Mouse (Mus musculus) ES-CJ7 (cell line): ENCODE data around the gene Morf4l1.
A peak's percentile ranks its signal among the peaks of the same experiment; 100 is the strongest.
"Not testable (repeated sequence)": the region's sequence is repeated elsewhere in the genome, so short reads cannot be mapped to it uniquely, and the experiment has no call there.

Source experiments
- DNase-seq: peaks from one replicate; pipeline ENCODE4 v3.0.0; 2011; ENCODE audit warnings: low read depth, low spot score

Gene Morf4l1

DNA sequence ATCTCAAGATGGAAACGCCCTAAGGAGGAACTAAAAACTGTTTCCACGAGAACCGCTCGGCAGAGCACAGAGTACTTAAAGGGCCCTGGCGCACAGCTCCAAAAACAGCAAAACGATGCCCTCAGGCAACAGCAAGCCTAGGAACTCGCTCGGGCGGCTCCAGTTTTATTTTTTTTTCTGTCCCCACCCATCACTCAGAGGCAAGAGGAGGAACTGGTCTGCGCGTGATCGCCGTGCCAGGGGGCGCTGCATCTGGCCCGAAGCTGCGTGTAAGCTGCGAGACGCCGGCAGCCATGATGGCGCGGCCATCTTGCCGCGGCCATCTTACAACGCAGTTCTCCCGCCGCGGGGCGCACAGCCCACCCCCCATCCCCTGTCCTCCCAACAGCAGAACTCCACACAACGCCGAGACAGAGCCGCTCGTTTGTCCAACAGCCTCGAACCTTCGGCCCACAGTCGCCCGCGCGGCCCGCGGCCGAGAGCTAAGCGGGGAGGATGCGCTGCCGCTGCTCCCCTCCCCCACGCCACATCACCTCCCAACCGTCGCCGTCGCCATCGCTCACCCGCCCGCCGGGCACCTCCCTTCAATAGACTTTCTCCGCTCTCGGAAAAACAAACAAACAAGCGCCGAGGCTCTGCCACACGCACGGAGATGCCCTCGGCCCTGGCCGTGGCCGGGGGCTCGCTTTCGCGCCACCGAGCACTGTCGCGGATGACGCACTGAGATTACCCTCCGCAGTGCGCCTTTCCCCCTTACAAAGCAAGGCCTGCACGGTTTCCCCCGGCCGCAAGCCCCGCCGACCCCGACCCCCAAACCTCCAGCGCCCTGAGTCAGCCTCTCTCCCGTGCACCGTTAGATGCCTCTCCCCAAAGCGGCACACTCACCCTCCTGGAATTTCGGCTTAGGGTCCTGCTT lies 665 bp downstream of the Morf4l1 start:
- peak; percentile 97 for DNase-seq

DNA sequence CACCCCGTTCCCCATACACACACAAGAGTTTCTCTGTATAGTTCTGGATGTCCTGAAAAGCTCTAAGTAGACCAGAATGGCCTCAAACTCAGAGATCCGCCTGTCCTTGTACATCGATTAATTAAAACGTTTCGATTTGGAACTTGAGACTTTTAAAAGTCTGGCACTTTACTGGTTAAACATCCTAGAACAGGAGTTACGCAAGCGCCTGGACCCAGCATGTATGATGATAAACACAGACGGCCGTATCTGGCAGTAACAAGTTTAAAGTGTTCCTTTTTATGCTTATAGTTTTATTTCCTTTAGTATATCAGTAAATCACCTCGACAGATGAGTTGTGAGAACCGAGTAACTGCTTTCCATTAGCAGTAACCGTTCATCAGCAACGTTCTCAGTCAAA lies 1.4 kb downstream of the Morf4l1 start:
- DNase-seq: no peak

DNA sequence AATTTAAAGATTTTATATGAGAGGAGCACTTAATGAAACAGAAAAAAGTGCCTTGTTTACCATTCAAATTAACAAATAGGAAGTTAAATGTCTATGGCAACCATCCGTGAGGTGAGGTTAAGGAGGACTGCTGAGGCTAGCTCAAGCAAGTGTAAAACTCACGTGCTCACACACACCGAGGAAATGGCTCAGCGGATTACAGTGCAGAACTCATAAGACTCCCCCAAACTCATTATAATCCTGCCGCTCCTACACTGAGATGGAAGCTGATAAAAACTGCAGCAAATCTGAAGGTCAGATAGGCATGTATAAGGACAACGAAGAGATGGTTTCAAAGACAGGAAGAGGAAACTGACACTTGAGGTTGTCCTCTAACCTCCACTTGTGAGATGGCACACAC lies 5.2 kb downstream of the Morf4l1 start:
- DNase-seq: no peak

DNA sequence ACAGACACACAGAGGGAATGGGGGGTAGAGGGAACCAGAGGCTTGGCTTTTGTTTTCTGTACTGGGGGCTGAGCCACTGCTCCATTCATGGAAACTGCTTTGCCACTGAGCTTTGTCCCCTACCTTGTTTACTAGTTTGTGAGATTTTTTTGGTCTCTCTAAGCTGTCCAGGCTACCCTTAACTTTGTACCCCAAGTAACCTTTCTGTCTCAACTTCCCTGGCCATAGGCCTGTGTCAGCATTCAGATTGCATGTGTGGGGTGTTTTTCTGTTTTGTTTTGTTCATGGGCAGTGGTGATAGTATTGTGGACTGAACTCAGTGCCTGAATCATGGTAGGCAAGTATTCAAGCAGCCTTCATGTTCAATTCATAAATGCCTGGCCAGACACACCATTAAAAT lies 6.3 kb downstream of the Morf4l1 start:
- DNase-seq: no peak

DNA sequence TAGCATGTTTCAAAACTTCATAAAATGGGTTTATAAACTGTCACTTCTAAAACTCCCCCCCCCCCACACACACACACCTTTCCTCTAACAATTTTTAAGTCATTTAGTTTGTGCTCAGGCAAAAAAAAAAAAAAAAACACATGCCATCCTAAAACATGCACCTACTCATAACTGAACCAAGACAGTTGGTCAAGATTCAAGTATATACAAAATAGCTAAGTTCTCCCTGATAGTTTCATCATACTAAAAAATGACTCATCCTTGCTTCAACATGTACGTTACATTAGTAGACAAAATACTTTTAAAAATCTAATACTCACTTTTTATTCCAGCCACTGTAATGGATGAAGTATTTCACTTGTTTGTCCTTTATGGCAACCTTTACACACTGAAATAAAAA lies 7.7 kb downstream of the Morf4l1 start:
- DNase-seq: no peak

DNA sequence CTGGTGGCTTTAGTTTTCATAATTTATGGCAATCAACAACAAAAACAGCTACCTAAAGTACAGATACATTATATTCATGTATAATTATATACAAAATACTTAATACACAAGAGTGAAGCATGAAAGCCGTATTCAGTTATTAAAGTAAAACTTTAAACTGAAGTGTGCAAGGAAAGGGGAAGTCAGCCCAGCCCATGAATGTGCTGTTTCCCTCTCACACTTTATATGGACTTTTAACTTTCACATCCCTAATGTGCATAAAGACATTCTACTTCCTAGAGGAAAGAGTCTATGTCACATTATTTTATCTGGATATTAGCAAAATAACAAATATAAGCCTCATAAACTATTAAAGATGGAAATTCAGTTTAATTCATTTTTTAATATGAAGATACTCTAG lies 9.1 kb downstream of the Morf4l1 start:
- DNase-seq: no peak

DNA sequence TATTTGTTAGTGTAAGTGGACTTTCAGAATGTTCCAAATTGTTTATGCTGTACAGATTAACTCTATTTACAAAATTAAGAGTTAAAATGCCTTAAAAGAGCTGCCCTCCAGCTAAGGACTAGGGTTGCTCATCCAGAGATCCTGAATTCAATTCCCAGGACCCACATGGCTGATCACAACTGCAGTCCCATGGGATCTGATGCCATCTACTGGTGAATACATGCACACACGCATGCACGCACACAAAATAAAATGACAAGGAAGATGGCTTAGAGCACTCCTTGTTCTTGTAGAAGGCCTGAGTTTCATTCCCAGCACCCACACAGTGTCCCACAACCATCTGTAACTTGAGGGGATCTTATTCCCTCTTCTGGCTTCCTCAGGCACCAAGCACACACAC lies 13.8 kb downstream of the Morf4l1 start:
- DNase-seq: peak; percentile 82

DNA sequence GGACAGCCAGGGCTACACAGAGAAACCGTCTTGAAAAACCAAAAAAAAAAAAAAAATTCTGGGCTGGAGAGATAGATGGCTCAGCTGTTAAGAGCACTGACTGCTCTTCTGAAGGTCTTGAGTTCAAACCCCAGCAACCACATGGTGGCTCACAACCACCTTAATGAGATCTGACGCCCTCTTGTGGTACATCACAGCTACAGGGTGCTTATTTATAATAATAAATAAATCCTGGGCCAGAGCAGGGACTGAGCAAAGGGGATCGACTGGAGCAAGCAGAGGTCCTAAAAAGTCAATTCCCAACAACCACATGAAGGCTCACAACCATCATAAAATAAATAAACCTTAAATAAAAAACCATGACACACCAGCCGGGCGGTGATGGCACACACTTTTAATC lies 15.6 kb downstream of the Morf4l1 start:
- DNase-seq: peak; percentile 76

DNA sequence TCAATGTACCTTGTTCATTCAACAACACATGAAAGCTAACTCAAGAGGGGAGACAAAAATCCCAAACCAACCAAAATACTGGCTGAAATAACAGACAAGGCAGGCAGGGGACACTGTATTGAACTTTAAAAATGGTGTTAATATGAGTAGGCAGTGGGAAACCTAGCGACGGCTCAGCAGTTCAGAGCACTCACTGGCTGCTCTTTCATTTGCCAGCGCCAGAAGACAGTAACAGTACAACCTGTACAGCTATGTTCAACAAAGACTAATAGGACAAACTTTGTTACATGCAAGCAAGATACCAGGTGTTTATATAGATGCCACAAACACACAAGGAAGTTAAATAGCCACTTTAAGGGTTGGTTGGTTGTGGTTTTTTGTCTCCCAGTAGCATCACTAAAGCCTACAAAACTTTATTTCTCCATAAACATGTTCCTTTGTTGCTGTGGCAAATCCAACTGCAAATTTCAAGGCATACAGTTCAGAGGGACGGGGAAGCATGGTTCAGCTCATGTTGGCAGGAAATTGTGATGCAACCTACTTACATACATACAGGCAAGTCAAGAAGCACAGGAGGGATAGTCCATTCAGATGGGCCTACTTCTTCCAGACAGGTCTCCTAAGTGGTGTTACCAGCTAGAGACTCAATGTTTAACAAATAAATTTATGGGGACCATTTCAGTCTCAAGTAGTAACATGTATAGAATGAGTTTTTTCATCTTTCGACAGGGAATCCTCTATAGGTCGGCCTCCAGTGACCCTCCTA lies 25.1 kb downstream of the Morf4l1 start:
- DNase-seq: no peak

DNA sequence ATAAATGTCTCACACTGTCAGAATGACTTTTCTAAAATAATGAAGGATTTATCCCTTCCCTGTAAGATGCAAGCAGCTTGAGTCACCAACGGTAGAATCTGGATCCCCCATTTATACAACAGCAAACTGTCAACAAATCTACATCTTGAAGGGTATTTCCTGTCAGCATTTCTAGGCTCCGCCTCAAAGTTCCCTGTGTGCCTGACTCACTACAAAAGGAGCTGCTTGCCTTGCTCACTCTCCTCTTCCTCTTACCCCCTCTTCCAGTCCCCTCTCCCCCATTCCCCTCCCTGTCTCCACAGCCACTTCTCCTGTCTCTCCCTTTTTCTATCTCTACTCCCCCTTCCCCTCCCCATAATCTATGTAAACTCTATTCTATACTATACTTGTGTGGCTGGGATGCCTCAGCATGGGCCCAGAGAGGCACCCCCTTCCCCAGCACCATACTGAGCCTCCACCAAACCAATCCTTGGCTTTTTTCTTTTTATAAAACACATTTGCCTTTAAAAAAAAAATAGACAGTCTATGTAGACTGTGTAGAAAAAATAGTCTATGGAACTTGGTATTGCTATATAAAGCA lies 26.6 kb downstream of the Morf4l1 start:
- DNase-seq: no peak

DNA sequence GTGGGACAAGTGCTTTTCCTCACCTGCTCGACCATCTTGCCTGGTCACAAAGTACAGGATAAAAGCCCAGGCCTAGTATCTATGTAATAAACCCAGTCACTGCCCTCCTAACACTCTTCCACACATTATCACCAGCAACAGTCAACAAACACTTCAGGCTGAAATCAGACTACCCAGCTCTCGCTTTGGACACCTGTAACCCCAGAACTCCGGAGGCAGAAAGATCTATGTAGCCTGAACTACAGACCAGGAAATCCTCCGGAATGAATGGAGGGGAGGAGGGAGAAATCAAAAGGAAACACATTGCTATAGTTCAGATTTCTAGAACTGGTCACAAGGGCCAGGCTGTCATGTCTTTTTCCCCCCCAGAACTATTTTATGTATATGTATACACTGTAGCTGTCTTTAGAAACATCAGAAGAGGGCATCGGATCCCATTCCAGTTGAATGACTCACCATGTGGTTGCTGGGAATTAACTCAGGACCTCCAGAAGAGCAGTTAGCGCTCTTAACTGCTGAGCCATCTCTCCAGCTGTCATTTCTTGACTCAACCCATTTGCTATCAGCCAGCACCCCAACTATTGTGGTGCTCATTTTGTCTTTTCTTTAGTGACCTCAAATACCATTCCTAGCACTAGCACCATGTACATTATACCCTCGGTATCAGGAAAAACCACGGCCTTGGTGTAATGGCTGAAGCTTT lies 29.7 kb downstream of the Morf4l1 start:
- no peak for DNase-seq

DNA sequence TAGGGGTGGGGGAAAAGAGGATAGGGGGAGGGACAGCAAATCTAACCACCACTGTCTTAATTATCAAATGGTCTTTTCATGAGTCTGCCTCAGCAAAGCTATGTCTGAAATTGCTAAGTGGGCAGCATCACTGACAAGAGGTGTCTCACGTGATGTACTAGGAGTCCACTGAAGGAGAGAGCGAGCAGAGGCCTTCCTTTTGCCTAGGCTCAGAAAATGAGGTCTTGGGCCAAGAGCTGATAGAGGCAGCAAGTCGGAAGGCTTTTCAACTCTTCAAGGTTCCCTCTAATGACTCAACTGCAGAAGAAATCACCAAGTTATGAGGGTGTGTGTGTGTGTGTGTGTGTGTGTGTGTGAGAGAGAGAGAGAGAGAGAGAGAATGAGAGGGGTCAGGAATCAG lies 30.4 kb downstream of the Morf4l1 start:
- no peak for DNase-seq

DNA sequence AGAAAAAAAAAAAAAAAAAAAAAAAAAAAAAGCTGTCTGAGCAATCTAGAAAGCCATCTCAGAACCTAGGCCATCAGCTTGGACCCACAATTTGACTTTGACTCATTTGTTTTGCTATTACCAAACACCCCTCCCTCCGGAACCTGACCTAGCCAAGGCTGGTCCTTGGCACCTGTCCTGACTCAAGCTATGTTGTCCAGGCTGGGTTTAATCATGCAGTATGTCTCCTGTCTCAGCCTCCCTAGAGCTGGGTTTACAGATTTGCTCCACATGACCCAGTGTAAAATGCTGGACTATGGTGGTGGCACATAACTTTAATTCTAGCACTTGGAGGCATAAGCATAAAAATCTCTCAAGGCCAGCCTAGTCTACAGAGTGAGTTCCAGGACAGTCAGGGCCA lies 31.6 kb downstream of the Morf4l1 start:
- DNase-seq: no peak

DNA sequence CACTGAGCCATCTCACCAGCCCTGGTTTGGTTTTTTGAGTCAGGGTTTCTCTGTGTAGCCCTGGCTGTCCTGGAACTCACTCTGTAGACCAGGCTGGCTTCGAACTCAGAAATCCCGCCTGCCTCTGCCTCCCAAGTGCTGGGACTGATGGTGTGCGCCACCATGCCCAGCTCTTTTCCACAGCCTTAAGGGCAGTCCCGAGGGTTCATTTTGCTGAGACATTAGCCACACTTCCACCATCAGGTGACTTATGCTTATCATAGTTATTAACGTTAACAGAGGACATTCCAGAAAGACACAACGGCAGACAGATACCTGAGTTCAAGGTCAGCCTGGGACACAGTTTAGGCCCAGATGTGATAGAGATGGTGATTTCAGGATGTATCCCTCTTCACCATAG lies 32.6 kb downstream of the Morf4l1 start:
- DNase-seq: not testable (repeated sequence)

DNA sequence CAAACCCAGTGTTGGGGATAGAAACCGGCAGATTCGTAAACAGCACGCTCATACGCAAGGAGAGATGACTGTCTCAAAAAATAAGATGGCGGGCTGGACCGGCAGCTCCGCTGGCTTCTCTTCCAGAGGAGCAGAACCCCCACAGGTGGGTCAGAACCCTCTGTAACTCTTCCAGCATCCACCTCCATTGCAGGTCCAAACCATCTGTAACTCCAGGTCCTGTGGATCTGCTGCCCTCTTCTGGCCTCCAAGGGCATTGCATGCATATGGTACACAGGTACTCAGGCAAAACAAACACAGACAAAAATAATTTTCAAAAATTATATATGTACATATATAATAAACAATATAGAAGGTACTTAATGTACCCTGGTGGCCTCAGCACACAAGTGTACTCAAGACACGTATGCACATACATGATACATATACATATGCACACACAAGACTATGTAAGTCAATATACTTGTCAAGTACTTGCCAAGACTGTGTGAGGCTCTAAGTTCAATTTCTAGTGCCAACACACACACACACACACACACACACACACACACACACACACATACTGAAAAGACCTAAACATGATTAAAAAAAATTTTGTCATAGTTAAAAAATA lies 37.6 kb downstream of the Morf4l1 start:
- peak; percentile 61 for DNase-seq

DNA sequence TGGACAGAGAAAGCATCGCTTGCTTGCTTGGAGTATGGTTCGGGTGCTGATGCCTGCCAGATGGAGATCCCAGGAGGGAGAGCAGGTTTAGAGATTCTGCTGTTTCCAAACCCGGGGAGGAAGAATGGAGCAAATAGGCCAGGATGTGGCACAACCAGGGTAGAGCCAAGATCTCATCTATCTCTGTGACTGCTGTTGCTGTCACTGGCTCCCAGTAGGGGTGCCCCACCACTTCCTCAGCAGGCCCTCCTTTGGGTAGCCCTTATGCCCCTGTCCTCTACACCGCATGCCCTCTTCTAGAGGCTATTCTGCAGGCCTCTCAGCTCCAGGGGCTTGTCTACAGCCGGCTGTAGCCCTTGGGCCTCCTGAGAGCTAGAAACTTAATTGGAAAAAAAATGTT lies 38.4 kb downstream of the Morf4l1 start:
- DNase-seq: no peak

DNA sequence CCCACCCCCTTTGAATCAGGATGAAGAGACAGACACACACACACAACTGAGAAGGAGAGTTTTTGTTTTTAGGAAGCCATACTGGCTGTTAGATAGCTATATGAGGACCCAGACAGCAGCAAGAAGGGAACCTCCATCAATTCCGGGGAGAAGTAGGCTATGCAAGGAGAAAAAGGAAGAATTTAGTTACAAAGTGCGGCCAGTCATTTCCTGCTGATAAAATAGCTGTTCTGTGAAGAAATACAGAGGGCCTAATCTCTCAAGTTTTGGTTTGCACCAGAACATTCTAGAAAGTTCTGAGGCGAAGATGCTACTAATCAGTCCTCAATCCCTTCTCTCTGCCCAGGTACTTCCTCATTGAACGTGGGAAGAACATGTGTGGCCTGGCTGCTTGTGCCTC lies 39.2 kb downstream of the Morf4l1 start:
- no peak for DNase-seq

DNA sequence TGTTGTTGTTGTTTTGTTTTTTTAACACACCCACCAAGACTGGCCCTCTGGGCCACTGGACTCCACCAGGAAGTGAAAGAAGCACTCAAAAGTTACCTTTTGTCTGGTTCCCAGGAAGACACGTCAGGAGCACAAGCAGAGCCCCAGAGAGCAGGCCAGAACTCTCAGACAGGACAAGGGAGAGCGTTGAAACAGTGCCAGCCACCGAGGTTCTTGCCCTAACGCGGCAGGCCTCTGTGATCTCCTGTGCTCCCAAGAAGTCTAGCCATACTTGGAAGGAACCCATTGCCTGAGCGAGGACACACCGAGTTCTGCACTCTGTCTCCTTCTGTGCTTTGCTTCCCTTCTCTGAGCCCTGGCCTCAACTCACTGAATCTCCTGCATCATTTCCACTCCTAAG lies 44.4 kb downstream of the Morf4l1 start:
- no peak for DNase-seq

DNA sequence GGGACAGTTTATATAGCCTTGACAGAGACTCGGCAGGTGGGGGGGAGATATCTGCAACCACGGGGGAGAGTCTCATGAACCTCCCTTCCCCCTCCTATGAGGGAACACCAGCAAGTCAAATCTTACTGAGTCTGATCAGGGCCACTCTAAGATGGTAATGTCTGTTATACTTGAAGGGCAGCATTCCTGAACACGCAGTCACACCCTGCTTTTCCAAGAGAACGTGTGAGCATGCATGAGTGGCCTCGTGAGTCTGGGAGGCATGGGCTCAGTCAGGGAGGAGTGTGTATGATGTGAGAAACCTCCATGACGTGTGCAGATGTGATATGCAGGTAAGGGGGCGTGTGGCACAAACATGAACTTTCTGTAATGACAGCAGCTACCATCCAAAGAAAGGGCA lies 45.1 kb downstream of the Morf4l1 start:
- no peak for DNase-seq

DNA sequence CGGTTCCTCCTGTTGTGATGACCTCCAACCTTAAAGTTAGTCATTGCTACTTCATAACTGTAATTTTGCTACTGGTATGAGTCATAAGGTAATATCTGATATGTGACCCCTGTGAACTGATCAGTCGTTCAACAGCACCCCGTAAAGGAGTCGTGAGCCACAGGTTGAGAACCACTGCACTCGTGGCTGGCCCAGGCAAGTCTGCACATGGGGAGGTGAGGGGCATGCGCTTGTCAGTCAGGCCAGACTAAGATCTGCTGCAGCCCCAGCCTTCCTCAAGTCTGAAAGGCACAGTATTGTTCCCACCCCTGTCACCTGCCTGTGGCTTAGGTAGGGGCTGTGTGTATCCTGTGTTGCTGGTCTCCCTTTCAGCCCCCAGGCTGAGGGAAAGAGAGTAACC lies 45.8 kb downstream of the Morf4l1 start:
- DNase-seq: no peak

DNA sequence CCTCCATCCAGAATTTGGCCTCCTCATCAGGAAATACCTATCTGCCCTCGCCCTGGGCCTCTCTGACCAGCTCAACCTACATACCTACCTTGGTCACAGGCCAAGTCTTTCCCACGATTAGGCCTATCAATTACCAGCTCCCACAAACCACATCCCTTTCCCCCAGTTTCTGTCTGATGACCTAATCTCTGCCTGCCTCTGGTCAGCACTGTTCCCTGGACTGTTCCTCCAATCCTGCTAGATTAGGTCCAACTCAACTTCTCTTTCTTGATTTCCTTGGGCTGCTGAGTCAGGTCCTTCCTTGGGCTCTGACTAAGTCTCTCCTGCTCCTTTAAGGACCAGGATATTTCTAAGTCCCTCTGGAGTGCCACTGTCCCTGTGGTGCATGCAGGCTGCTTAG lies 47.2 kb downstream of the Morf4l1 start:
- DNase-seq: no peak

DNA sequence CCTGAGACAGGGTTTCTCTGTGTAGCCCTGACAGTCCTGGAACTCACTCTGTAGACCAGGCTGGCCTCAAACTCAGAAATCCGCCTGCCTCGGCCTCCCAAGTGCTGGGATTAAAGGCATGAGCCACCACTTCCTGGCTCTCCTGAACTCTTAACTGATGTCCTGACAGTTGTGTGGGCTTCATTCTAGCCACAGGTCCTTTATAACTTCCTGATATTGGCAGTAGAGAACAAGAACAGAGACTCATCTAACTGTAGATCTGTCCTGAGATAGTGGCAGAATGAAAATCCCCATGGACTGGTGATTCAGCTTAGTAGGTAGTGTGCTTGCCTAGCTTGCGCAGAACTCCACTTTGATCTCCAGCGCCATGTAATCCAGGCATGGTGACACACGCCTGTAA lies 53.6 kb downstream of the Morf4l1 start:
- DNase-seq: not testable (repeated sequence)
